Mouse (Mus musculus) gastrocnemius, postnatal 10 days (tissue): Measurements from ENCODE around the gene Krtap21-1. TPM values are rescaled to one million over a fixed set of nuclear protein-coding genes. Genes with fewer than 3 reads are reported as not detected.

Experiments used
- DNase-seq: peaks from one replicate; pipeline ENCODE4 v3.0.0; 2021; ENCODE audit warnings: mixed read lengths
- long read RNA-seq, 2 experiments: library from polyadenylated mRNA; stranded (forward); transcript quantifications; one replicate each; pipeline ENCODE4 v2.0.0; 2021
- total RNA-seq, 2 experiments: library from RNA; stranded (reverse); gene quantifications; 2 replicates each; pipeline ENCODE4 v1.2.3; 2021

Gene Krtap21-1
- not detected for total RNA-seq
- long read RNA-seq, experiment 1 = 0 reads
- long read RNA-seq, experiment 2 = 0 reads

DNA sequence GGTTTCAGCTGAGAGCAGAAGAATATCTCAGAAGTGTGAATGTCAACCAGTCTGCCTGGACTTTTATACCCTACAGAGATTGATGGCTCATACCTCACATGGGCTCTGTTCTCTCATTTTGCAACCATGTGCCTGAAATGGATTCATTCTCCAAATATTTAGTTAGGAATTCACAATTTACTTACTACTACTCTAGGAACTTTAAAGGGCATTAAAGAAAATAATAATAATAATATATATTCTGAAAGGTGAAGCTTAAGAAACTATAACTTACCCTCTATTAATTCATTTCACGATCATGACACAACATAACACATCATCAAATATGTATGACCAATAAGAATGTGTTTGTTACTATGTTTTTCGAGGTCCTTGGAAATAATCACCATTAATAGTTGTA, at the start of gene Krtap21-1:
Gene Krtap21-1 (minus strand): TSS at position 101 of the 400 bp plus-strand sequence.
- DNase-seq = no peak

GRCm38 (mm10) chr16:89429586-89429985, 25.9 kb upstream of the Krtap21-1 start:
- DNase-seq = no peak

DNA sequence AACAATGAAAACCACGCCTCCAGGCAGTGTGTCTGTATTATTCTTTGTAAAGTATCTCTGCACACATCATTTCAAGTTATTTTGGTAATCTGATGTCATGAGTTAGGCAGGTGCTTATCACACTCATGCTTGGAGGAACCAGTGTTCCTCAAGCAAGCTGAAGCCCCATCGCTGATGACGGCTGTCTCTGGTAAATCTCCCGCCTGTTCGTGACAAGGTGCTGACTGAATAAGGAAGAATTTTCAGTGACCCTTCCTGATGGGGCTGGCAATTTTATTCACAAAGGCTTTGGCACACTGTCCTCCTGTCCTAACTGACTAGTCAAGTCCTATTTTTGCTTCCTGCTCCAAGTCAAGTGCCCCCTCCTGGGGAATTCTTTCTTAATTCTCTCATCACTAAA, 21.6 kb upstream of the Krtap21-1 start:
- DNase-seq = no peak

- no peak for DNase-seq
These were observed 16.3 kb upstream of the Krtap21-1 start, which contains the start of gene Krtap6-2 for GRCm38 (mm10) chr16:89420011-89420410. Krtap6-2 (minus strand) TSS chr16:89420111.

GRCm38 (mm10) chr16:89416311-89416710, 12.6 kb upstream of the Krtap21-1 start:
- DNase-seq = no peak

GRCm38 (mm10) chr16:89410345-89411068, 6.8 kb upstream of the Krtap21-1 start:
- no peak for DNase-seq

GRCm38 (mm10) chr16:89372734-89373461, 30.8 kb downstream of the Krtap21-1 start:
- no peak for DNase-seq

Other genes starting within 250 kb of the Krtap21-1 start
- gene Gm9789, start 245.9 kb downstream of the Krtap21-1 start, total RNA-seq = not detected
- not detected for gene Gm7735, start 234.4 kb downstream of the Krtap21-1 start, total RNA-seq
- not detected for gene 1110057P08Rik, start 229.1 kb downstream of the Krtap21-1 start, total RNA-seq
- gene Krtap20-2, start 198.0 kb downstream of the Krtap21-1 start, total RNA-seq = not detected
- gene Krtap6-2, start 16.2 kb upstream of the Krtap21-1 start, total RNA-seq = not detected
- gene Krtap8-1, start 84.1 kb upstream of the Krtap21-1 start, total RNA-seq = 1 to 10 TPM in 1 of 2 experiments, not detected in 1; 1.1 TPM
- under 1 TPM in 1 of 2 experiments, not detected in 1; 0.56 TPM for gene Krtap7-1, start 104.5 kb upstream of the Krtap21-1 start, total RNA-seq
- gene Krtap11-1, start 167.3 kb upstream of the Krtap21-1 start, total RNA-seq = not detected